Mouse (Mus musculus) c-Kit-positive CD71-positive TER-119-negative erythroid progenitor cells, embryonic 14.5 days (primary cell): ENCODE data around the gene Ankrd45.
A peak's percentile ranks its signal among the peaks of the same experiment; 100 is the strongest.
"Not testable (repeated sequence)": the region's sequence is repeated elsewhere in the genome, so short reads cannot be mapped to it uniquely, and the experiment has no call there.

ENCODE experiments used
- DNase-seq: peaks from one replicate; pipeline ENCODE4 v3.0.0-alpha.2; 2013; ENCODE audit warnings: low read depth

Ankrd45 gene

DNA sequence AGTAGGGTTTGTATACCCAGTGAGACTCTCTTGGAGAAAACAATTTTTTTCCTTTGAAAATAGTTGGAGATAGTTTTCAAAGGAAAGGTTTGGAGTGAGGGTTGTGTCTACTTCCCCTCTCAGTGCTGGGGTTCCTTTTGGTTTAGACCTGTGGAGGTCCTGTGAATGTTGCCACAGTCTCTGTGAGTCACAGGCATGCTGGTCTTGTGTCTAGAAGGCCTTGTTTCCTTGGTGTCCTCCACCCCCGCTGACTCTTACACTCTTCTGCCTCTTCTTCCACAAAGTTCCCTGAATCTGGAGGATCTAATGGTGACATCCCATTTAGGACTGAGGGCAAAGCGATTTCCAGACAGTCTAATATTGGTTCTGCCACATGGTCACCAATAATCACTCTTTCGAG is 42.9 kb downstream of the Ankrd45 start:
- DNase-seq = no peak

DNA sequence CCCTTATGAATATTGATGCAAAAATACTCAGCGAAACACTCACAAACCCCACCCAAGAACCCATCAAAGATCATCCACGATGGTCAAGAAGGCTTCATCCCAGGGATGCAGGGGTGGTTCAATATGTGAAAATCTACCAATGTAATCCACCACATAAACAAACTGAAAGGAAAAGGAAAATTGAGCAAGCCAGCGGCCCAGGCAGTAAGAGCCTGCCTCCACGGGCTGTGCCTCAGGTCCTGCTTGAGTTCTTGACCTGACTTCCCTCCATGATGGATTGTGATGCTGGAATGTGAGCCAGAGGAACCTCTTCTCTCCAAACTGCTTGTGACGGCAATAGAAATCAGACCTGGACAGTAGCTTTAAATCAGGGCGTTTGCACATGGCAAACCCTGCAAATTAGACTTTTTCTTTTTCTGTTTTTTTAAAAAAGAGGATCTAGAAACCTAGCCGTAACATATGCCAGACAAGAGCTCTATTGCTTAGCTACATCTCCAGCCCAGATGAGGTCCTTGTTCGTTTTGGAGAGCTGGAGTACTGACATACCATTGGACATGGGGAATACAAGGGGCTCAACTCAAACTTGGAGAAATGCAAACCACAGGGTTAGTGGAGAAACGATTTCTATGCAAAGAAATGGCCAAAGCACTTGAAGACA is 47.9 kb downstream of the Ankrd45 start:
- no peak for DNase-seq

DNA sequence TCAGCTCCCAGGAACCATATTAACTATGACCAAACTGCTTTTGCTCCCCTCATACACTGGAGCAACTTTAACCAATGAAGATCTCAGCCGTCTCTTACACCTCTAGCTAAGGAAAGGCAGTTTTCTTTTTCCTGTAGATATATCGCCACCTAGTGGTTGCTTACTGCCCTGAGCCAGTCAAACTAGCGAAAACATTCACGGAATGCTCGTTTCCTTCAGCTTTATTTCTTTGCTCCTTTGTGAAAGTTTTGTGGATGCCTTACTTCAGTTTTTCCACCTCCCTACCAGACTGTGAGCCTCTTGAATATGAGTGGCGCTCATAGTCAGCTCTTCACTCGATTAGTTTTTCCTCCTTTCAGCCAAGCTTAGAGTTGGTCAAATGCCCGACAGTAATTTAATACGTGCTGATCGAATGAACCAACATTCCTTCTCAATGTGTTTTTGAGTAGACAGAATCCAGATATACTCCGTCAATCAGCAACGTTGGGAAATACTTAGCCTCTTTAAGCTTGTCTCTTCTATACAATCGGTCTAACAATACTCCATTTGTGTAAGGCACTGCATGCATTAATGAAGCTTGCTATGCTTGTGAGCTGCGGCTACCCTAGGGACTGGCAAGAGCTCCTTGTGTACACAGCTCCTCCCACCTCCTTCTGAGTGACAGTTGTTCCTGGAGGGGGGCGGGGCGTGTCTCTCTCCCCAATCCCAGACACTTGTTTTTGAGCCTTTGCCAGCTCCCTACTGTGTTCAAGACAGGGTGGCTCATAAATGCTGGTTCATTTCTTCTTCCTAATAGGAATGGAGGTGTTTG is 53.3 kb downstream of the Ankrd45 start:
- DNase-seq = peak; percentile 72

DNA sequence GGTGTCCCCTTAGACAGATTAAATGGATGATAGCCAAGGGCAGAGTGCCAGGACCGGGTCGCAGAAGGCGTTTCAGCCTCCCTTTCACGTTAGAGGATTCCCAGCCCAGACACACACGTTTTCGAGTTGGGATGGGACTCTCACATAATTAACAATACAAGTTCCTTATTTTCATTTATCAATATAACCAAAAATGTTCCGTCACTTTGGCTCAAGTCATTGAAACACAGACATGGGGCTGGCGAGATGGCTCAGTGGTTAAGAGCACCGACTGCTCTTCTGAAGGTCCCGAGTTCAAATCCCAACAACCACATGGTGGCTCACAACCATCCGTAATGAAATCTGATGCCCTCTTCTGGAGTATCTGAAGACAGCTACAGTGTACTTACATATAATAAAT is 53.9 kb downstream of the Ankrd45 start:
- DNase-seq = not testable (repeated sequence)

DNA sequence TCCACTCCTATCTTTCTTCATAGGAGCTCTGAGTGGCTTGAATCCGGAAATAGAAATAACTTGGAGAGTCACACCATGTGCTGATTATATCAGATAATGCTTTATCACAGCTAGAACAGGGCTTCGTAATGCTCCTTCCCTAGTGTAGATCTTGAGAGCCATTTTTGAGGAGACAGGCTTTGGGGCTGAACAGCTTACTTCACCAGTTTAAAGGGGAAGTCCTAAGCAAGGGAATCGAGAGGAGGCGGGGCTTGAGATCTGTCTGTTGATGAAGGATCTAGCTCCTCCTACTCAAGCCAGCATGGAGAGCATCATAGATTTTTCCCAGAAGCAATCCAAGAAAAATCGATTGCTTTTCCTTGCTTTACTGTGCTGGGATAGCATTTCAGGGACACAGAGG is 57.4 kb downstream of the Ankrd45 start:
- peak; percentile 15 for DNase-seq

DNA sequence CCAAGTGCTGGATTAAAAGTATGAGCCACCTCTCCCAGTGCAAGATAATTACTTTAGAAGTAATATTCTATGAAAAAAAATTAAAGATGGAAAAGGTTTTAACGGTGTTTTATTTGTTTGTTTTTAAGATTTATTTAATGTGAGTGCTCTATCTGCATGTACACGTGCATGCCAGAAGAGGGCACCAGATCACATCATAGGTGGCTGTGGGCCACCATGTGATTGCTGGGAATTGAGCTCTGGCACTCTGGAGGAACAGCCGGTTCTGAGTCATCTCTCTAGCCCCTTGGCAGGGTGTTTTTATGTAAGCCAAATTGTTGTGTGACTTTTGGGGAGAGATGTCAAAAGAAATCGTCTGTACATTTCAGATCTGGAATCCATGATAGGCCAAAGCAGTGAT is 72.0 kb downstream of the Ankrd45 start:
- peak; percentile 34 for DNase-seq

DNA sequence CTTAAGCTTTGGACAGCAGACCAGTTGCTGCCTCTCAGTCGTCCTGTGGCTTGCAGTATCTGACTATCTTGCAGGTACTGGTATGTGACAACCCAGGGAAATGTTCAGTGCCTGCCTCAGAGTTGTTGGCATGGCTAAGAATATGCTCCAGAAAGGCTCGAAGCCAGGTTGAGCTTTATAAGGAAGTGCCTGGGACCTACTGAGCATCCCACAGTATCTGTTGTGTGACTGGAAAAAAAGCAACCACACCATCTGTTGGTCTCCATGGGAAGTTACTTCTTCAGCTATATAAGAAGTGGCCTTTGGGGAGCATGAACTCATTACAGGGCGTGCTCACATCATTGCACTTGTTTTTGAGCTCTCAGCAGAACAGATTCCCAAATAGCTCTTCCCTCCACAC is 77.3 kb downstream of the Ankrd45 start:
- DNase-seq = no peak
